Mouse (Mus musculus) testis, postnatal 14 days (tissue): ENCODE measurements around the gene Zfp938.
A peak's percentile ranks its signal among the peaks of the same experiment; 100 is the strongest.

ENCODE experiments used
- DNase-seq: peaks from one replicate; pipeline ENCODE4 v3.0.0; 2021; ENCODE audit warnings: low spot score

The Zfp938 gene

DNA sequence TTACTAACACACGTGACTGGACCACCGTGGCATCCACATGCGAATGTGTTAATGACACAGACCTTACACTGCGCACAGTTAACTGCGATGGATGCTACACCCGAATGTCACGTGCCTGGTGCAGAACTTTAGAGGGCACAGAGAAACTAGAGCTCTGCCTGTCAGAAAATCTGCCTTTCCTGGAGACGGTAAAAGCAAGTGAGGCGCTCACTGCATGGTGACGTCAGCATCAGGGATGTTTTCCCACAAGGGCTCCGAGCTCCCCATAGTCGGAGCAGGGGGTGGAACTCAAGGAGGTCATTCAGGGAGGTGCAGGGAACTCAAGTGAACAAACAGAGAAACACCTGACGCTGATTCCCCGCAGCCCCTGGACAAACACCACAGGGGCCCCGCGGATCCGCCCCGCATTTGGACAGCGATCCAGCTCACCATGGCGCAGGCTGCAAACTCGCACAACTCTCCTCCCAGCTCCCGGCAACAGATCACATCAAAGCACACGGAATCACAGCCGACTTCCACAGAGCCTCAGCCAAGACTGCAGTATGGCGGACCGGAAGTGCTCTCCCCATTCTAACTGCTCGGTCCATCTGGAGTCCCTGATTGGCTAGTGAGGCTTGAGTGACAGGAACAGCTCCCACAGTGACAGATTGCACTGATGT, at the start of gene Zfp938:
Zfp938 (minus strand) TSS at position 539 of the 659 bp plus-strand sequence.
- peak; percentile 84 for DNase-seq

GRCm38 (mm10) chr10:82257331-82257730, 16.3 kb upstream of the Zfp938 start:
- no peak for DNase-seq

GRCm38 (mm10) chr10:82245021-82245420, 3.9 kb upstream of the Zfp938 start:
- no peak for DNase-seq

GRCm38 (mm10) chr10:82241401-82241788, 315 bp upstream of the Zfp938 start:
- no peak for DNase-seq

DNA sequence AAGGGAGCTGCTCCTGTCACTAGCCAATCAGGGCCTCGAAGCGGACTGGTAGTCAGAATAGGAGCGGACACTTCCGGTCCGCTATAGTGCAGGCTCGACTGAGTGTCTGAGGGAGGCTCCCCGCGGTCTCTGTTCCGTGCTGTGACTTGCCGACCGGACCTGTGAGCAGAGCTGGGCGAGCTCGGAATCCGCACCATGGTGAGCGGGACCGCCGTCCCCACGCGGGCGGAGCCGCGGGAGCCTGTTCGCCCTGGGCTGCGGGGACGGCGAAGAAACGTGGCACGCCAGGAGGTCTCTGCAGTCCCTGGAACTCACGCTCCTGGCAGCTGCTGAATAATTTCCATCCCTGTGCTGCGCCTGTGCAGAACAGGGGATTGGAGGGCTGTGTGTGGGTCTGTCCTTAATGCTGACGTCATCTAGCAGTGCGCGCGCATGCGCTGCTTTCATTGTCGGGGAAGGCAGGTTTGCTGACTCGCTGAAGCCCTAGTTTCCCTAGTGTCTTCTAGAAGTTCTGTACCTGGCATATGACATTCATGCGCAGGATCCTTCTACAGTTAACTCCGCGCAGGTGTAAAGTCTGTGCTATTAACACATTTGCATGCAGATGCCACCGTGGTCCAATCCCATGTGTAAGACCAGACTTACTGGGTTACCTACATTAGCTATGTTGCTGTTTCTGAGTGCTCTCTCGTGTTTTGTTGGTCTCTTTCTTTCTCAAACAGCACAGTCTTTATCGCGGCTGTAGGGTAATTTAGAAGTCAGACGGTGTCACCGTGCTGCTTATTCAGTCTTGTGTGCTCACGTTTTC, 62.6 kb downstream of the Zfp938 start:
- DNase-seq: peak; percentile 82
